Mouse (Mus musculus): ENCODE data around the gene Odaph. TPM values are rescaled to one million over a fixed set of nuclear protein-coding genes. Genes with fewer than 3 reads are reported as not detected.
"Not testable (repeated sequence)": the region's sequence is repeated elsewhere in the genome, so short reads cannot be mapped to it uniquely, and the experiment has no call there.

The Odaph gene
- total RNA-seq (2021): not detected

- intact Hi-C loops (cut with DNase I): no loop called here
- no peak for DNase-seq
Measured at GRCm38 (mm10) chr5:91987236-91987635, at the start of gene Odaph. Odaph (plus strand) TSS chr5:91987475.

GRCm38 (mm10) chr5:91945609-91946008, 41.7 kb upstream of the Odaph start:
- intact Hi-C loops (cut with DNase I): loop anchor here (5.0 kb wide), 2 partner anchors 428 to 478 kb away; partner anchors contain the start of gene Parm1
- not testable (repeated sequence) for DNase-seq

GRCm38 (mm10) chr5:91947008-91947407, 40.3 kb upstream of the Odaph start:
- DNase-seq: no peak
- intact Hi-C loops (cut with DNase I): loop anchor here (5.0 kb wide), 2 partner anchors 430 to 480 kb away; partner anchors contain the start of gene Parm1

GRCm38 (mm10) chr5:91949441-91949840, 37.8 kb upstream of the Odaph start:
- intact Hi-C loops (cut with DNase I): loop anchor here (5.0 kb wide), 2 partner anchors 432 to 482 kb away; partner anchors contain the start of gene Parm1
- DNase-seq: no peak

- no peak for DNase-seq
- intact Hi-C loops (cut with DNase I): loop anchor here (5.0 kb wide), 1 partner anchor 999 kb away; no protein-coding TSS in a partner anchor
Measured at GRCm38 (mm10) chr5:91951404-91951803, 35.9 kb upstream of the Odaph start.

- DNase-seq: no peak
- intact Hi-C loops (cut with DNase I): no loop called here
Measured at GRCm38 (mm10) chr5:91956991-91957760, 30.1 kb upstream of the Odaph start.

GRCm38 (mm10) chr5:91959096-91959495, 28.2 kb upstream of the Odaph start:
- DNase-seq: peak; percentile 6
- intact Hi-C loops (cut with DNase I): no loop called here

- no peak for DNase-seq
- intact Hi-C loops (cut with DNase I): no loop called here
Measured at GRCm38 (mm10) chr5:91959986-91960385, 27.3 kb upstream of the Odaph start.

GRCm38 (mm10) chr5:91960606-91961254, 26.5 kb upstream of the Odaph start:
- no peak for DNase-seq
- intact Hi-C loops (cut with DNase I): no loop called here

GRCm38 (mm10) chr5:91961370-91961769, 25.9 kb upstream of the Odaph start:
- no peak for DNase-seq
- intact Hi-C loops (cut with DNase I): no loop called here

GRCm38 (mm10) chr5:91962259-91962638, 25.0 kb upstream of the Odaph start:
- intact Hi-C loops (cut with DNase I): no loop called here
- DNase-seq: no peak

- intact Hi-C loops (cut with DNase I): no loop called here
- DNase-seq: peak; percentile 94
Measured at GRCm38 (mm10) chr5:91962639-91963440, 24.4 kb upstream of the Odaph start, which contains the start of gene Rchy1. Rchy1 (minus strand) TSS chr5:91963068.

GRCm38 (mm10) chr5:91972046-91972445, 15.2 kb upstream of the Odaph start:
- intact Hi-C loops (cut with DNase I): no loop called here
- DNase-seq: no peak

GRCm38 (mm10) chr5:91974002-91974401, 13.3 kb upstream of the Odaph start:
- no peak for DNase-seq
- intact Hi-C loops (cut with DNase I): no loop called here

- intact Hi-C loops (cut with DNase I): no loop called here
- DNase-seq: no peak
Measured at GRCm38 (mm10) chr5:91975758-91976157, 11.5 kb upstream of the Odaph start.

- intact Hi-C loops (cut with DNase I): no loop called here
Measured at GRCm38 (mm10) chr5:91976566-91977396, 10.5 kb upstream of the Odaph start.

GRCm38 (mm10) chr5:91977397-91977770, 9.9 kb upstream of the Odaph start:
- intact Hi-C loops (cut with DNase I): no loop called here
- no peak for DNase-seq

More at GRCm38 (mm10) chr5:91976566-91977396, 10.5 kb upstream of the Odaph start:
- DNase-seq: no peak

GRCm38 (mm10) chr5:91981176-91981840, 6.0 kb upstream of the Odaph start:
- no peak for DNase-seq
- intact Hi-C loops (cut with DNase I): no loop called here

GRCm38 (mm10) chr5:91983490-91983889, 3.8 kb upstream of the Odaph start:
- intact Hi-C loops (cut with DNase I): no loop called here
- no peak for DNase-seq

GRCm38 (mm10) chr5:91985721-91986120, 1.6 kb upstream of the Odaph start:
- intact Hi-C loops (cut with DNase I): no loop called here
- DNase-seq: no peak
